Mouse (Mus musculus) heart, postnatal 4 days (tissue): Measurements from ENCODE around the gene Usp35. TPM values are rescaled to one million over a fixed set of nuclear protein-coding genes. Genes with fewer than 3 reads are reported as not detected.

Source experiments
- DNase-seq: peaks from one replicate; pipeline ENCODE4 v3.0.0; 2021
- total RNA-seq, 2 experiments: library from RNA; stranded (reverse); gene quantifications; 2 replicates each; pipeline ENCODE4 v1.2.3; 2021

The Usp35 gene
- total RNA-seq, 2 experiments from 2014 or later = 0.60 to 1.5 TPM

DNA sequence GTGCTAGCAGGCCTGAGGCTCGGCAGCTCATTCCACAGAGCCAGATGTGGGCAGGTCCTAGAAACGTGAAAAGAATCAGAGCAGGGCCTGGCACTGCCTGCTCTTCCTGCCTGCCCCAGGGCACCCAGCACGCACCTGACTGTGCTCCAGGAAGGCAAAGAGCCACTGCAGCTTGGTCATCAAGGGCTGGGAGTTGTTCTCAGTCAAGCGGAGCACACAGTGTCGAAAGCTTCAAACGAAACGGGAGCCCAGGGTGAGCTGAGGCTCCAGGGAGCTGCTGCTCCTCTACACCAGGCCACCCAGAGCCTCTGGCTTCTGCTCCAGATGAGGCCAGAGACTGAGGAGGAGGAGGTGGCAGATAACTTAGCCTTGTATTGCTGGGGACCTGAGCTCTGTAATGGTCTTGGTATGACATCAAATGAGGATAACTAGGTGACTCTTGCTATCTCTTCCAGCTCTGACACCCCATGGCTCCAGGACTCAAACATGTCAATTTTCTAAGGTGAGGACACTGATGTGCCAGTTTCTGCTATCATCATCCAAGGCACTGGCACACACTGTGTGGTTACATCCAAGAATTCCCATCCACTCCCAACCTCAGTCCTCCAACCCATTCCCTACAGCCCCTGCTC, 18.3 kb downstream of the Usp35 start:
- DNase-seq = no peak

- DNase-seq = no peak
Observed at GRCm38 (mm10) chr7:97312856-97313255, 19.0 kb downstream of the Usp35 start.

DNA sequence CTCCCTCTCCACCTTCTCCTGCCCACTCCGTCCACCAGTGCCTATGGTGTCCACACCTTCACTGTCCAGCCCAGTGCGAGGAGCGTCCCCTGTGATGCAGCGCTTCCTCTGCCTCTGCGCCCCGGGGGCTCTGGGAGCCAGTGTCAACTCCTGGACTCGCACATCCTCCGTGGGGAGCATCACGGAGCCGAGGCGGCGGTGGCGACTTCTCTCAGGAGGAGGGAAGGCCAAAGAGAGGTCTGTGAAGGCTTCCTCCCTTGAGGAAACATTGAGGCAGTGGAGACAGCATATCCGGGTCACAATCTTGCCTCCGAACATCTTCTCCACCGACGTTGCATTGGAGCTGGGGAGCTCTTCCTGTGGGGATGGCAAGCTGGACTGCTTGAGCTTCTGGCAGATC, 19.6 kb downstream of the Usp35 start:
- DNase-seq = no peak

GRCm38 (mm10) chr7:97311620-97312019, 20.2 kb downstream of the Usp35 start:
- DNase-seq = no peak

DNA sequence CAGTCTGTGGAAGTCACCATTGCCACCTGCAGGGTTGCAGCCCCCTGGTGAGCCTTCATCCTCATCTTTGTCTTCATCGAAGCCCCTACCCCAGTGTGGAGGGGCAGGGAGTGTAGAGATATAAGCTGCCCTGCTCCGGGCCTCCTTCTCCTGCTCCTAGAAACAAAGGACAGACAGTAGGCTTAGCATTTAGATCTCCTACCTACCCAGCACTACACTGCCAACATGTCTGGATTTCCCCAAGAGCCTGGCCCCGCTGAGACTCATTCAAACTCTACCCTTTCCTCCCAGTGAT, 21.5 kb downstream of the Usp35 start:
- no peak for DNase-seq

DNA sequence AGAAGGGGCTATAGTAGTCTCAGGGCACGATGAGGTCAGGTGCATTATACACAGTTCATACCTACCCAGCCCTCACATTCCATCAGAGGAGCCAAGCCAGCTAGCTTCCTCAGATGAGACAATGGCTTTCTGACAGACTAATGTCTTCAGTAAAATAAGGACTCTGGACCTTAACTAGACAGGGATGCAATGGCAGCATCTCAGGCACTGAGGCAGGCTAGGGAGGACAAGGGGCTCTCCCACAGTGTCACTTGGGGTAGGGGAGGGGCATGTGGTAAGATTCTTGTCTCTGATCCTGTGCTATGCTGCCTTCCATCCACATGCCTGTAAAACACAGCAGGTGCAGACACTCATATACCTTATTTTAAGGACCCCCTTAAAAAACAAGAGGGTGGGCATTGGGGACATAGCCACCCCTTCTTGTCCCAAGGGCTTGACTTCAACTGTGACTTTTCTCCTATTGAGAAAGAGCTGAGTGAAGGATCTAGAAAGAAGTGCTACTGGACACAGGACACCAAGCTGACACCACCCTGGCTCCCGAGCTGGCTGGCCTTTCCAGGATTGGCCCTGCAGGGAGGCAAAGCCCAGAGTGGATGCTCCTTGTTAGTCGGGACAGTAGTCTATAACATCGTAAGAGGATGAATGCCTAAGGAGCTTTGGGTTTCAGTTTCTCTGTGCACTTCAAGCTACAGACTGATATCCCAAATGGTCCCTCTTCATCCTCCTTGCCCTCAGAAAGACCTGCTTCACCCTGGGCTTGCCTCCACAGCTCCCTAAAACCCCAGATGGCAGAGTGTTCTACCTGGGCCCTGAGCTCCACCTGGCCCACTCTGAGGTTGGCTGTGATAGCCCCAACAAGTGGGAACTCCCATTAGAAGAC, 22.1 kb downstream of the Usp35 start:
- DNase-seq = peak; percentile 2

GRCm38 (mm10) chr7:97307546-97307945, 24.3 kb downstream of the Usp35 start:
- DNase-seq = no peak

DNA sequence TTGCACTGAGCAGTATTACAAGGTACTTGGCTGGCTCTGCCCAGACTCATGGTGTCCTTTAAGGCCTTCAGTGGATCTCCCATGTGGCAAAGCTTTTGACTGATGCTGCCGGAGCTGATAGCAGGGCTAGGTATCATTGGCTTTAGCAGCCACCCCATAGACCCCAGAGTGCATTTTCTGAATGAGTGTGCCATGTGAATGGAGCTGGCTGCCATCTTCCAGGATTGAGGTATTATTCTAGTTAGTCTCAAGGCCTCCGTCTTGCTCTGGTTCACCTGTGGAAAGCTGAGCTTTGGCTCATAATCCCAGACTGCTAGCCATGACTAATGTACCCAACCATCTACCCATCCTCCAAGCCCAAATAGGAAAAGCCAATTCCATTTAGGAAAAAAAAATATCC, 25.0 kb downstream of the Usp35 start:
- peak; percentile 3 for DNase-seq

DNA sequence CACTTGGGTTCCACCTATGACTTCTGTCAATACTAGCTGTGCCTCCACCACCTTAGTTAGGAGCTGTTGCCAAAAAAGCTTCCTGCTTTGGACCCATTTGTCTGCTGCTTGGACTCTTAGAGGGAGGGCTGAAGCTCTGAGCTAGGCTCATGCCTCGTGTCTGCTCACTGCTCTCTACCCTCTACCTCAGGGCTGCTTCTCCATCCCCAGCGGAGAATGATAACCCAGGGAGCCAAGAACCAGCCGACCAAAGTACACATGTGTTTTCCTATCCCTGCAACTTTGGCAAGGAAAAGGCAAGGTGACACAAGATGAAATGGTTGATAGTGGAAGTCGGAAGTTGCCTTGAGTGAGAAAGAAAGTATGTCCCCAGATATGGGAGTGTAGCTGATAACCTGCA, 26.6 kb downstream of the Usp35 start:
- no peak for DNase-seq

DNA sequence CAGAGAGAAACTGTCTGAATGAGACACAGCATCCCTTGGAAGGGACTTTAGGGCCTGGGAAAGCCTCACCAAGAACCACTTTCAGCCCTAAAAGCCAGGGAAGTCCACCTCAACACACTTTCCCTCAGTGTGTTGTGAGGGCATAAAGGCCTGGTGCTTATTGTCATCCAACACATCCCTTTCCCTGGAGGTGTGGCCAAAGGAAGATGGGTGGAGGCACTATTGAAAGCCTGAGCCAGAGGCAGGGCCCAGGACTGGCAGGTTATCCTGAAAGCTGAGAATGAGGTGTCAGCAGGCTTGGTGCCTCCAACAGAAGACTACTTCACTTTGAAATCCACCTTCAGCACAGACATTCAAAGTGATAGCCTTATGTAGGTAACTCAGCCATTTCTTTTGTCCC, 27.3 kb downstream of the Usp35 start:
- DNase-seq = no peak

- DNase-seq = no peak
Observed at GRCm38 (mm10) chr7:97303614-97304013, 28.2 kb downstream of the Usp35 start.

GRCm38 (mm10) chr7:97302876-97303275, 28.9 kb downstream of the Usp35 start:
- no peak for DNase-seq

DNA sequence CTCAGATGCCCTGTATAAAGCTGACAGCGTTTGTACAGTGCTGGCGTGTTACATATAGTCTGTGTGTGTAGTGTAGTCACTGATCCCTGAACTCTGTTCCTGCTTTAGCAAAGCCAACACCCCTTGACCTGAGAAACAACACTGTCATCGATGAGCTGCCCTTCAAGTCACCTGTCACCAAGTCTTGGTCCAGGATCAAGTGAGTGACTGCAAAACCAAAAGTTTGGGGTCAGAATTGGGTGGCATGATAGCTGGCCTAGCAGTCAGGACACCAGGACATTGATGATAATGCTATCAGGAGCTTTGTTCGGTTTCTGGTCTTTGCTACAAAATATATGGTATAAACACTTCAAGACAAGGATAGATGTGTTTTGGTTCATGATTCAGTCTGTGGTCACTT, 29.6 kb downstream of the Usp35 start:
- DNase-seq = no peak

DNA sequence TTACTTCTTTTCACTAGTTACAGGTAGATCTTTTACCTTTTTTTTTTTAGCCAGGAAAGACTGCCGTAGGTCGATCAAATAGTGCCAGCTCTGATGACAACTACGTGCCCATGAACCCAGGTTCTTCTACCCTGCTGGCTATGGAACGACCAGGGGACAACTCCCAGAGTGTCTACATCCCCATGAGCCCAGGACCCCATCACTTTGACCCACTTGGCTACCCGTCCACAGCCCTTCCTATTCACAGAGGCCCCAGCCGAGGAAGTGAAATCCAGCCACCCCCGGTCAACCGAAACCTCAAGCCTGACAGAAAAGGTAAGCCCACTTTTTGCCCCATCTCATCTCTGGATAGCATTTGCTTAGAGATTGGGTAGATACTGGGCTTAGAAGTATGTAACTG, 30.5 kb downstream of the Usp35 start:
- no peak for DNase-seq

DNA sequence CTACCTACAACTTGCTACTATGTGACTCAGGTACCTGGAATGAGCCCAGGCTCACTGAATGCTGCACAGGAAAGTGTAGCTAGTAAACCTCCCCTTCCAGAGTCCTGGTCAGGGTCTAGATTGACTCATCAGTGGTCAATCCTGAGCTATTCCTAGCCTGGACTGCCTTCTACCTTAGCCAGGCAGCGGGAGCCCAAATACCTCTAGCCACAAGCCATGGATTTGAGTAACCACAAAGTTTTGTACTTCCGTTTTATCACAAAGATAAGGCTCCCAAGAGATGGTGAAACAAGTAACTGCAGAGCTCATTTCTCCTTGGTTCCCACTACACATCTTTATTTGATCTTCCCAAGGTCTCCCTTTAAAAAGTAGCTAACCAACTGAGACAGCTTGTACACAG, 30.9 kb downstream of the Usp35 start:
- DNase-seq = no peak

- no peak for DNase-seq
Observed at GRCm38 (mm10) chr7:97298943-97299342, 32.9 kb downstream of the Usp35 start.

DNA sequence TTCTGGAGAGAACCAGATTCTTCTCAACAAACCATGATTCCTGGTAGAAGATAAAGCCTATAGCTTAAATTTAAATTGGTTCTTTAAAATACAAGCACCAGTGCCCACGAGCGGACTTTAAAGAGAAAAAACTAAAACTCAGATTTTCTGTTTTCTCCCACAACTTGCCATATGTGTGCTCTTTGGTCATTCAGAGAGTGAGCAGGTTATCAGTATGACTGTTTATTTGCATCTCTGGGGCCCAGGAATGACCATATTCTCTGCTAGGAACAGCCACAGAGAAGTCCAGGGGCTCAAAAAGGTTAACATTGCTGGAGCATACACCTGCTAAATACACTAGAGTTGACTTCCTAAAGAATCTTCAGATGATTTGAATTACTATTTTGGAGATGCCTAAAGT, 33.5 kb downstream of the Usp35 start:
- DNase-seq = no peak

DNA sequence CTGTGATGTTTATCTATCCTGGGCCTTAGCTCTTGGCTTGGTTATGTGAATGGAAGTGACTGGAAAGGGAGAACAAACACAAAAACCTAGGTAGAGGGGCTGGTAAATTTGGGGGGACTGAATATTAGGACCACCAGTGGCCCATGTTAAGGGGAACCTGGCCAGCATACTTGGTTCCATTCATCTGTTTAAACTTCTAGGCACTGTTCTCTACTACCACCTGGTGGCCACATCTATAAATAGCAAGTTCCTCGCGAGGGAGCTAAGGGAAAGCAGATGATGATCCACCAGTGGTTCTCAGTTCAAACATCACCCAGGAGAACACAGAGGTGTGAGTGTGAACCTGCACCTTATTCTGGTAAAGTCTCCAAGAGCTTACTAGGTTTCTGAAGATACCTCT, 34.4 kb downstream of the Usp35 start:
- DNase-seq = peak; percentile 79

- no peak for DNase-seq
Observed at GRCm38 (mm10) chr7:97296986-97297385, 34.8 kb downstream of the Usp35 start.

DNA sequence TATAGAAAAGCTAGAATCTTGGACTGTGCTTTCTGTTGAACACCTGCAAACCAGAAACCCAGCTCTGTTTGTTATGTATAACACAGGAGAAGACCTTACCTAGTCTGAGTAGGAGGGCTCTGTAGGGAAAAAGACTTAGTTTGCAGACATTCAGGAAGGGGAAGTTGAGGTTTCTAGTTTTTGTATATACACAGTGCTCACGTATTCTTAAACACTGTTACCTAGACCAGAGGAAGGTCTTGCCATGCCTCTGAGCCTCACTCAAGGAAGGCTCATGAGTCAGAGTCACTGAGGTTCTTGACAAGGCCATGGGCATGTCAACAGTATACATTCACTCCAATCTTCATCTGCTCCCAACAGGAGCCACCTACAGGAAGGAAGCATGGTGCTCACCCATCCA, 60.8 kb downstream of the Usp35 start:
- no peak for DNase-seq

- no peak for DNase-seq
Observed at GRCm38 (mm10) chr7:97270367-97270766, 61.5 kb downstream of the Usp35 start.

DNA sequence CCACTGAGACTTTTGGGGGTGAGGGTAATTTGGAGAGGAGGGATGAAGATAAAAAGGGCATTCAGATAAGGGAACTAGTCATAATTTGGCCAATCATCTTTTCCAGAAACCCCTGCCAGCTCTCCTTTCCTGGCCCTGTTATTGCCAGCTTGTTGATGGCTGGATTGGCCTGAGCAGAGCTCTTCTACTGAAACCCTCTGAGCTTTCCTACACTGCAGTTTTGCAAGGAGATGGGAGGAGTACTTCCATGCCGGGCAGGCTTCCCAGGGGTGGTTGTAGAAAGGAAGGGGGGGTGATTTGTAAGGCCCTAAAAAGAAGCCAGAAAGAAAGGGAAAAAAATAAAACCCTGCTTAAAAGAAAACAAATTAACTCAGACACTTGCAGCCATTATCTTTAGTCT, 69.3 kb downstream of the Usp35 start:
- peak; percentile 66 for DNase-seq
